Mouse (Mus musculus): ENCODE data around the gene Vash2. TPM values are rescaled to one million over a fixed set of nuclear protein-coding genes. Genes with fewer than 3 reads are reported as not detected.
"Not testable (repeated sequence)": the region's sequence is repeated elsewhere in the genome, so short reads cannot be mapped to it uniquely, and the experiment has no call there.

Vash2 gene
- 1 to 10 TPM; 1.4 to 1.5 TPM for total RNA-seq (2021)
- long read RNA-seq, partial matches to known transcripts, result 2 of 2 reads
- long read RNA-seq, other reads (novel, unspliced or antisense), result 0 of 2 reads

DNA sequence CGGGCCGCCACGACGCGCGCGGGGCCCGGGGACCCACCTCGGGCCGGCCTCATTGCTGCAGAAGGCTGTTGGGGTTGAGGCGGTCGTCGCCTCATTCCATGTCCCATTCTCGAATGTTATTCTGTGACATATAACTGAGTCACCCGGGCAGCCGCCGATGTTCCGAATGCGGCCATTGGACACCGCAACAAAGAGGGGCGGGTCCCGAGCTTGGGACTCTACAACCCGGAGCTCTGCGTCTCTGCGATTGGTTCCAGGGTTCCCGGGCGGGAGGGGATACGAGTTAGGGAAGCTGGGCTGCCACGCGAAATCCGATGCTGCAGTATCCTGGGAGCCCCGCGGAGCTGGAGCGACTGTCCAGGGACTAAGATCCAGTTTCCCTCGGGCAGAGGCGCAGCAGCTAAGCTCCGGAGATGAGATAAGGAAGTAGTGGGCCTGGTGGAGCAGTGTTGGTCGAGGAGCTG lies at the start of gene Vash2:
Vash2 (minus strand) TSS at position 197 of the 464 bp plus-strand sequence.
- peak; percentile 40 to 61 for DNase-seq (ENCODE audit: low spot score in 2 of 2)

- DNase-seq (ENCODE audit: low spot score in 2 of 2), result peak; percentile 98 to 99
Observed at GRCm38 (mm10) chr1:191026021-191026713, 47.1 kb upstream of the Vash2 start, which contains the start of gene Flvcr1. TSS of gene Flvcr1 (minus strand) at chr1:191026158.

DNA sequence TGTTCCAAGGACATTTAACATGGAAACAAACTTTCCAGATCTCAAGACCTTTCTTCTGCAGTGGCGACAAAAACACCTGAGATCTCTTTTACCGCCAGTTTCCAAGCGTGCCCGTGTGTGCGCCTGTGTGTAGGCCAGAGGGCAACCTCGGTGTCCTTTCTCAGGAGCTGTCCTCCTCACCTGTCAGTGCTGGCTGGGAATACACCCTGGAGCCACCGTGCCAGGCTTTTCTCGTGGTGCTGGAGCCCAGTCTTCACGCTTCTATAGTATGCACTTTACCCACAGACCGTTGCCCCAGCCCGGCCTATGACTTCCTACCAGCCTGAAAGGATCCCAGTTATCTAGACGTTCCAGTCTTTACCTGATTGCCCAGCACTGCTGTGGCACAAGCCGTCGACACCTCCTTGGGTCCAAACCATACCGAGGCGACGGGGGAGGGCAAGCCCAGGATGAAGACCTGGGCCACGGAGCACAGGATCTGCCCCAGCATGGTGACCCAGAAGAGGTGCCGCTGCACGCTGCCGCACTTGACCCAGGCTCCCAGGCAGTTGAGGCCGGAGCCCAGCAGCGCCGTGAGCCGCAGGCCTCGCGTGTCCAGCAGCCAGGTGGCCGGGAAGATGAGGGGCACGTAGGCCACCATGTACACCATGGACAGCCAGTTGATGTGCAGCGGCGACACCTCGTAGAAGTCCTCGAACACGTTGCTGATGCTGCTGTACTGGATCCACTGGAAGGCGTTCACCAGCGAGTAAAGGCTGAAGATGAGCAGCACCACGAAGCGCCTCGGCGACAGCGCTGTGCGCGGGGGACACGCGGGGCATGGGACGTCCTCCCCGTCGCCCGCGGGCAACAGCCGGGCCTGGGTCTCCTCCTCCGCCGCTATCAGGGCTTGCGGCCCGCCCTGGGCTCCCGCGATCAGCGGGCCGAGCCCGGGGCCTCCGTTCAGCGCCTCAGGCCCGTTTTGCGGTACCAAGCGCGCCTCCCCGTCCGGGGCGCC lies 46.2 kb upstream of the Vash2 start:
- peak in 1 of 2 experiments; percentile 43 for DNase-seq (ENCODE audit: low spot score in 2 of 2)

DNA sequence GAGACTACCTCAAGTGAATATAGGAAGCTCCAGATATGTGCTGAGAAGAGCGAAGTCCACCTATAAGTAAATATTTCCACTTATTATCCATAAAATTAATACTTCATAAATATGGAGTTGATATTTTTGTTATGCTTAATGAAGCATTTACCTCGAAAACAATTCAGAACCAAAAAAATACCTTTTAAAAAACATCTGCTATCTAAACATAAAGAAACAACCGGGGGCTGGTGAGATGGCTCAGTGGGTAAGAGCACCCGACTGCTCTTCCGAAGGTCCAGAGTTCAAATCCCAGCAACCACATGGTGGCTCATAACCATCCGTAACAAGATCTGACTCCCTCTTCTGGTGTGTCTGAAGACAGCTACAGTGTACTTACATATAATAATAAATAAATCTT lies 44.7 kb upstream of the Vash2 start:
- DNase-seq (ENCODE audit: low spot score in 2 of 2), result not testable (repeated sequence)

DNA sequence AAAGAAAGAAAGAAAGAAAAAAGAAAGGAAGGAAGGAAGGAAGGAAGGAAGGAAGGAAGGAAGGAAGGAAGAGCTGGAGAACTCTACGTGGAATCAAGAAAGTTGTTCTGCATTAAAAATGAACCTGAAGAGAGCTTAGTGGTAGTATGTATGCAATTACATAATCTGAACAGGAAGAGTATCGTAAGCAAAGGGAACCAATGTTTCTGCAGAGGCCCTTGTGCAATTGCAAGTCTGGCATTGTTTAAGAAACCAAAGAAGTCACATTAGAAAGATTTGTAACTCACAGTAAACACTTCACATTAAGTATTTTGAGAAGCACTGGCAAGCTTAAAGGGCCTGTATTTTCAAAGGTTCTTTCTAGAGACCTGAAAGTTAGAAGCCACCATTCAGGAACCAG lies 44.0 kb upstream of the Vash2 start:
- no peak for DNase-seq (ENCODE audit: low spot score in 2 of 2)

- DNase-seq (ENCODE audit: low spot score in 2 of 2), result peak in 1 of 2 experiments; percentile 58
Observed at GRCm38 (mm10) chr1:191021016-191021415, 41.9 kb upstream of the Vash2 start.

- DNase-seq (ENCODE audit: low spot score in 2 of 2), result peak in 1 of 2 experiments; percentile 76
Observed at GRCm38 (mm10) chr1:191020217-191020924, 41.3 kb upstream of the Vash2 start.

GRCm38 (mm10) chr1:191019803-191020202 lies 40.7 kb upstream of the Vash2 start:
- no peak for DNase-seq (ENCODE audit: low spot score in 2 of 2)

DNA sequence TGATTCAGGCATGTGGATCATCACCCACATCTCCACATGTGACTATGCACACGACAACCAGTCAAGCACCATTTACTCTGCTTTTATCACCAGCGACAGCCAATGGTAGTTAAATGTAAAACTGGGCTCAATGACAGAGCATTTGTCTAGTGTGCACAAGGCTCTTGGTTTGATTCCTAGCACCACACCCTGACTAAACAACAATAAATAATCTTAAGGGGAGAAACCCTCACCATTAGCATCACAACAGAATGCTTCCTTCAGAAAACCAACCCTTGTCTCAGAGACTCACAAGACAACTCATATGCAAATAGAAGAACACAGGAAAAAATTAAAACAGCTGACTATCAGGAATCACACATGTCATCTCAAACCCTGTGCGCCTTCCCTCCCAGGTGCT lies 35.2 kb upstream of the Vash2 start:
- DNase-seq (ENCODE audit: low spot score in 2 of 2), result no peak

- no peak for DNase-seq (ENCODE audit: low spot score in 2 of 2)
Observed at GRCm38 (mm10) chr1:191008707-191009106, 29.6 kb upstream of the Vash2 start.

- no peak for DNase-seq (ENCODE audit: low spot score in 2 of 2)
Observed at GRCm38 (mm10) chr1:191002201-191002600, 23.1 kb upstream of the Vash2 start.

GRCm38 (mm10) chr1:191000686-191001085 lies 21.6 kb upstream of the Vash2 start:
- no peak for DNase-seq (ENCODE audit: low spot score in 2 of 2)

DNA sequence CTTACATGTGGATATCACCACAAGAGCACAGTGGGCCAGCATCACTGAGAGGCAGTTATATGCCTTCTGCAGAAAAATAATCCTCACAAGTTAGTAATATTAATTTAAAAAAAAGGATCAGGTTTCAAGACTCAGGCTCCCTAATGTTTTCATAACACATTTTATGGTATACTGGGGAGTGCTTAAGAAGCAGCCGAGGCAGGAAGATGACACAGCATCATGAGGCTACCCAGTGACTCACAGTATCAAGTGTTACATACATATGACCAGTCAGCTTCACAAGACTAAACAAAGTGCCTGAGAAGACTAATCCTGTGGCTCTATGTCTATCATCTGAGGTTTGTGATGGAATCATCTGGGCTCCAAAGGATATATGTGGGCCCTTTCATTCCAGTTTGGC lies 18.9 kb upstream of the Vash2 start:
- no peak for DNase-seq (ENCODE audit: low spot score in 2 of 2)

- no peak for DNase-seq (ENCODE audit: low spot score in 2 of 2)
Observed at GRCm38 (mm10) chr1:190996346-190996877, 17.3 kb upstream of the Vash2 start.

DNA sequence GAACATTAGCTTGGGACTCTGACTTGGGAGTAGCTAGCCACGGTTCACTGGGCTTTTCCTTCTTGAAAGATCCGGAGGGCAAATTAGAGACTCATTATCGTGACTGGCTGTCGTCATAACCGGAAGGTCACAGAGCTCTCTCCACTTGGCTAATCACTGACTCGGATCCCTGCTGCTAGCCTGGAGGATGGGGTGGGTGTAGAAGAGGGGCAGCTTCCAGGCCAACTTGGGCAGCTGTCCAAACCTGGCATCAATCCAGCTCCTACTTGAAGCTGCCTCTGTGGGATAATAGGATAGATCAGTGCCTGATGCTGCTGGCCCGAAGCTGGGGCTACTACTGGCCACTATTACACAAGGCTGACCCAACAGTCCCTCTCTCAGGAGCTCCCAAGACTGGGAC lies 16.5 kb upstream of the Vash2 start:
- peak in 1 of 2 experiments; percentile 46 for DNase-seq (ENCODE audit: low spot score in 2 of 2)

DNA sequence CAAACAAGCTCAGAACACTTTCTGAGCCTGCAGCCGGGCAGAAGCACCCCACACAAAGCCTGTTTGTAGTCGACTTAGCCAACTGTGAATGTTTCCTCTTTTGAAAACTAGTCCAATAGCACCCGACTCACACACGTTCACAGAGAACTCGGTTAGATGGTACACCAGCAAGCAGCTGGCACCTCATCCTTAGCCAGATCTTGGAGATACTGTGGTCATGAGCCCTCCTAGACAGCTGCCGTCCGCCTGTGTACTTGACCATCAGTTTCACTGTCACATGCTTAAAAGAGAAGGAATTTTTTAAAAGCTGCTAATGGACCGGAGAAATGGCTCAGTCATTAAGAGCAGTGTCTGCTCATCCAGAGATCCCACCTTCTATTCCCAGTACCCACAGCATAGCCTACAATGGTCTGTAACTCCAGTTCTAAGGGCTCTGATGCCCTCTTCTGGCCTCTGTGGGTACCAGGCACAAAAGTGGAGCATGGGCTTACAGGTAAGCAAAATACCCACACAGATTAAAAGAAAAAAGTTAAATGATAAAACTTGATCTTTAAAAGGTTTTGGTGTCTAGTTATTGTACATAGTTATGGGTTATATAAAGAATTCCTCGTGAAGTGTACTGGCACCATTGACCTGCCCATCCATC lies 10.5 kb upstream of the Vash2 start:
- no peak for DNase-seq (ENCODE audit: low spot score in 2 of 2)

- no peak for DNase-seq (ENCODE audit: low spot score in 2 of 2)
Observed at GRCm38 (mm10) chr1:190981412-190981811, 2.3 kb upstream of the Vash2 start.

GRCm38 (mm10) chr1:190980470-190980869 lies 1.4 kb upstream of the Vash2 start:
- no peak for DNase-seq (ENCODE audit: low spot score in 2 of 2)

GRCm38 (mm10) chr1:190978511-190979073 lies 504 bp downstream of the Vash2 start:
- no peak for DNase-seq (ENCODE audit: low spot score in 2 of 2)

- no peak for DNase-seq (ENCODE audit: low spot score in 2 of 2)
Observed at GRCm38 (mm10) chr1:190978001-190978400, 1.1 kb downstream of the Vash2 start.

All from layer of hippocampus, adult 18-20 months (tissue).